Mouse (Mus musculus): ENCODE measurements around the gene Mb21d2.

Mb21d2 gene

GRCm38 (mm10) chr16:28866584-28867295 is 62.7 kb downstream of the Mb21d2 start:
- DNase-seq (ENCODE audit: low read depth, low spot score) = no peak

- no peak for DNase-seq (ENCODE audit: low read depth, low spot score)
These were observed 65.9 kb downstream of the Mb21d2 start for GRCm38 (mm10) chr16:28863616-28864015.

- DNase-seq (ENCODE audit: low read depth, low spot score) = no peak
These were observed 67.4 kb downstream of the Mb21d2 start for GRCm38 (mm10) chr16:28862093-28862492.

- DNase-seq (ENCODE audit: low read depth, low spot score) = no peak
These were observed 69.8 kb downstream of the Mb21d2 start for GRCm38 (mm10) chr16:28859678-28860077.

GRCm38 (mm10) chr16:28859009-28859288 is 70.5 kb downstream of the Mb21d2 start:
- no peak for DNase-seq (ENCODE audit: low read depth, low spot score)

GRCm38 (mm10) chr16:28858210-28859008 is 71.1 kb downstream of the Mb21d2 start:
- DNase-seq (ENCODE audit: low read depth, low spot score) = no peak

GRCm38 (mm10) chr16:28851409-28851821 is 78.1 kb downstream of the Mb21d2 start:
- DNase-seq (ENCODE audit: low read depth, low spot score) = no peak

GRCm38 (mm10) chr16:28850881-28851280 is 78.6 kb downstream of the Mb21d2 start:
- DNase-seq (ENCODE audit: low read depth, low spot score) = no peak

- no peak for DNase-seq (ENCODE audit: low read depth, low spot score)
These were observed 83.3 kb downstream of the Mb21d2 start for GRCm38 (mm10) chr16:28846123-28846522.

- no peak for DNase-seq (ENCODE audit: low read depth, low spot score)
These were observed 84.1 kb downstream of the Mb21d2 start for GRCm38 (mm10) chr16:28845336-28845735.

- no peak for DNase-seq (ENCODE audit: low read depth, low spot score)
These were observed 88.4 kb downstream of the Mb21d2 start for GRCm38 (mm10) chr16:28841102-28841501.

GRCm38 (mm10) chr16:28840075-28840974 is 89.1 kb downstream of the Mb21d2 start:
- no peak for DNase-seq (ENCODE audit: low read depth, low spot score)

- DNase-seq (ENCODE audit: low read depth, low spot score) = no peak
These were observed 89.9 kb downstream of the Mb21d2 start for GRCm38 (mm10) chr16:28839575-28839974.

- no peak for DNase-seq (ENCODE audit: low read depth, low spot score)
These were observed 91.5 kb downstream of the Mb21d2 start for GRCm38 (mm10) chr16:28838016-28838415.

GRCm38 (mm10) chr16:28832085-28832635 is 97.3 kb downstream of the Mb21d2 start:
- no peak for DNase-seq (ENCODE audit: low read depth, low spot score)

GRCm38 (mm10) chr16:28829263-28829955 is 100.1 kb downstream of the Mb21d2 start:
- DNase-seq (ENCODE audit: low read depth, low spot score) = no peak

GRCm38 (mm10) chr16:28824781-28825180 is 104.7 kb downstream of the Mb21d2 start:
- DNase-seq (ENCODE audit: low read depth, low spot score) = no peak

GRCm38 (mm10) chr16:28821774-28822173 is 107.7 kb downstream of the Mb21d2 start:
- no peak for DNase-seq (ENCODE audit: low read depth, low spot score)

- no peak for DNase-seq (ENCODE audit: low read depth, low spot score)
These were observed 110.7 kb downstream of the Mb21d2 start for GRCm38 (mm10) chr16:28818749-28819285.

- no peak for DNase-seq (ENCODE audit: low read depth, low spot score)
These were observed 116.2 kb downstream of the Mb21d2 start for GRCm38 (mm10) chr16:28813290-28813689.

- no peak for DNase-seq (ENCODE audit: low read depth, low spot score)
These were observed 120.4 kb downstream of the Mb21d2 start for GRCm38 (mm10) chr16:28809089-28809488.
